Mouse (Mus musculus): ENCODE measurements around the gene Cab39l. TPM values are rescaled to one million over a fixed set of nuclear protein-coding genes. Genes with fewer than 3 reads are reported as not detected.

The Cab39l gene
- polyA plus RNA-seq, 1 experiment from 2014 or later, result 22.4 TPM

DNA sequence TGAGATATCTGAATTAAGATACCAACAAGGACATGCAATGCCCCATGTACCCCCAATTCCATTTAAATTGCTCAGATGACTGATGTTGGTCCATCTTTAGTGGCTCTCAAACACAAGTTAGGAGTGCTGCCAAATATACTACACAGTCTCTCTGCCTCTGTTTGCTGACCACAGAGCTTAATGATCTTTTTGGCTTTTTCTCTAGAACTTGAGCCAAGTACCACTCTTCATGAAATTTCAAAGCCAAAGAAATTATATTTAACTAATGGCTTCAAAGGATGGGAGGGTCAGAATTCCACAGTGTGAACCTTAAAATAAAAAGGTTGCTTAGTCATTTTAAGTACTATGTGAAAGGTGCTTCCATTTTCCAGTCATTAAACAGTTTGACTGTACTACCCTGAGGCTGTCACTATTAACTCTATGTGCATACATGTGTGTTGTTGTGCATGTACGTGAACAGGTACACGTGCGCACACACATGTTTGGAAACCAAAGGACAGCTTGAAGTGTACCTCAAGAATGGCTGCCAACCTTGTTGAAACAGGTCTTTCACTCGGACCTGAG lies 44.6 kb downstream of the Cab39l start:
- Histone ChIP-seq H3K4me1 (ENCODE audit: control insufficient read depth, insufficient read depth, low read length) (no peaks in the 10 kb centered on the region), H3K36me3 (ENCODE audit: control insufficient read depth, insufficient read depth, low read length) (no peaks in the 10 kb centered on the region), H3K27me3 (ENCODE audit: control insufficient read depth, insufficient read depth, low read depth, low read length) (no peaks in the 10 kb centered on the region), H3K9ac (ENCODE audit: low read depth, low read length) (no peak overlapping the region), H3K4me2 (ENCODE audit: low read length) (no peak overlapping the region), H3K4me3 (ENCODE audit: low read depth, low read length) (no peak overlapping the region), H3K9me3 (replicated peaks; ENCODE audit: control insufficient read depth, low read length, poor library complexity, severe bottlenecking) (no peaks in the 10 kb centered on the region), H3K27ac (ENCODE audit: low read length) (no peak overlapping the region)
- WGBS, result 95% methylated on average over 4 of the region's 4 CpGs
- no peak for ATAC-seq

DNA sequence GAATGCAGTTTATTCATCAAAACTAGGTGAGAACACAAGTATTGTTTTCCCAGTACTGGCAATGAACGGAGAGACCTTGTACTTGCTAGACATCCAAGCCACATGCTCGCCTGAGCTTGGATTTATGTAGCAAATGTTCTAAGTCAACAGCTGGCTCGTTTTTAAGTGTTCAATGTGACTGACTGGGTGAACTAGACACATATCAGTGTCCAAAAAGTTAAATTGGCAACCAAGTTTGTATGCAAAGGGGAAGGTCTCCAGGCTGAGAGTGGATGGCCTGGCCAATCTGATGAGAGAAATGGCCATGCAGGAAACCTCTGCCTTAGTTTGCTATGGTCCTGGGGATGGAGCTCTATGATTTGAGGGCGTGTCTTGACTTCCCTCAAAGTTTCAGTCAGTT lies 51.6 kb downstream of the Cab39l start:
- ATAC-seq, result no peak
- Histone ChIP-seq H3K36me3 (ENCODE audit: control insufficient read depth, insufficient read depth, low read length) (no peaks in the 10 kb centered on the region), H3K4me1 (ENCODE audit: control insufficient read depth, insufficient read depth, low read length) (no peaks in the 10 kb centered on the region), H3K27me3 (ENCODE audit: control insufficient read depth, insufficient read depth, low read depth, low read length) (no peaks in the 10 kb centered on the region), H3K4me3 (ENCODE audit: low read depth, low read length) (no peak overlapping the region), H3K9ac (ENCODE audit: low read depth, low read length) (no peak overlapping the region), H3K9me3 (replicated peaks; ENCODE audit: control insufficient read depth, low read length, poor library complexity, severe bottlenecking) (no peaks in the 10 kb centered on the region), H3K4me2 (ENCODE audit: low read length) (no peak overlapping the region), H3K27ac (ENCODE audit: low read length) (no peak overlapping the region)
- WGBS, result 81% methylated on average over 4 of the region's 4 CpGs

DNA sequence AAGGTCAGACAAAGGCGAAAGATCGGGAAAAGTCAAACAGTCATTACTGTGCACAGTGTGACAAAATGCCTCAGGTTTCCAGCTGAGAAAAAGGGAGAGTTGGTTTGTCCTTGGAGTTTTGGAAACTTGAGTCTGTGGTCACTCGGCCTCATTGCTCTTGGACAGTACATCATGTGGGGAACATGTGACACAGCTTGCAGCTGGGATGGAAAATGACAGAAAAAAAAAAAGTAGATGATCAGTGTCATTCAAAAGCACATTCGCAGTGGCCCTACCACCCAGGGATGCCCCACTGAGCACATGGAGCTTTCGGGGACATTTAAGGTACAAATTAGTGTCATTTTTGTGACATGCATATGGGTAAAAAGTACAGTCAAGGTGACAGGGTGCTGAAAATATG lies 57.2 kb downstream of the Cab39l start:
- Histone ChIP-seq H3K4me2 (ENCODE audit: low read length) (no peak overlapping the region), H3K9ac (ENCODE audit: low read depth, low read length) (no peak overlapping the region), H3K36me3 (ENCODE audit: control insufficient read depth, insufficient read depth, low read length) (no peaks in the 10 kb centered on the region), H3K27me3 (ENCODE audit: control insufficient read depth, insufficient read depth, low read depth, low read length) (no peaks in the 10 kb centered on the region), H3K27ac (ENCODE audit: low read length) (no peak overlapping the region), H3K4me1 (ENCODE audit: control insufficient read depth, insufficient read depth, low read length) (no peaks in the 10 kb centered on the region), H3K9me3 (replicated peaks; ENCODE audit: control insufficient read depth, low read length, poor library complexity, severe bottlenecking) (no peaks in the 10 kb centered on the region), H3K4me3 (ENCODE audit: low read depth, low read length) (no peak overlapping the region)
- no peak for ATAC-seq
- 96% methylated on average over 5 of the region's 5 CpGs for WGBS

DNA sequence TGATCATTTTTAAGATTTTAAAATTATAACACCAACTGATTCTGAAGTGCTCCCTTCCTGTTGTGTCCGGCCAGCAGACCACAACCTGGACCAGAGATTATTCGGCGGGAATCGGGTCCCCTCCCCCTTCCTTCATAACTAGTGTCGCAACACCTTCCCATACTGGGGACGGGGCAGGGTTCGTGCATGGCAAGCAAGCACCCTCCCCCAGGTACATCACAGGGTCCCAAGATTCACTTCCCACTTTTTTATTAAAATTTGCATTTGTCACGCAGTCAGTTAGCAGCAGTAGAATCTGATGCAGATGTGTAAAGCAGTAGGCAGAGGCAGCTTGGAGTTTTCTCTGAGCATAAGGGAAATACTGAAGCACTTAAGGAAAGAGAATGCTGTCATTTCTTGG lies 64.1 kb downstream of the Cab39l start:
- Histone ChIP-seq H3K9ac (ENCODE audit: low read depth, low read length) (no peak overlapping the region), H3K9me3 (replicated peaks; ENCODE audit: control insufficient read depth, low read length, poor library complexity, severe bottlenecking) (no peaks in the 10 kb centered on the region), H3K36me3 (ENCODE audit: control insufficient read depth, insufficient read depth, low read length) (no peaks in the 10 kb centered on the region), H3K27me3 (ENCODE audit: control insufficient read depth, insufficient read depth, low read depth, low read length) (no peaks in the 10 kb centered on the region), H3K4me1 (ENCODE audit: control insufficient read depth, insufficient read depth, low read length) (no peaks in the 10 kb centered on the region), H3K4me2 (ENCODE audit: low read length) (no peak overlapping the region), H3K27ac (ENCODE audit: low read length) (no peak overlapping the region), H3K4me3 (ENCODE audit: low read depth, low read length) (no peak overlapping the region)
- ATAC-seq, result no peak
- 96% methylated on average over 8 of the region's 8 CpGs for WGBS

DNA sequence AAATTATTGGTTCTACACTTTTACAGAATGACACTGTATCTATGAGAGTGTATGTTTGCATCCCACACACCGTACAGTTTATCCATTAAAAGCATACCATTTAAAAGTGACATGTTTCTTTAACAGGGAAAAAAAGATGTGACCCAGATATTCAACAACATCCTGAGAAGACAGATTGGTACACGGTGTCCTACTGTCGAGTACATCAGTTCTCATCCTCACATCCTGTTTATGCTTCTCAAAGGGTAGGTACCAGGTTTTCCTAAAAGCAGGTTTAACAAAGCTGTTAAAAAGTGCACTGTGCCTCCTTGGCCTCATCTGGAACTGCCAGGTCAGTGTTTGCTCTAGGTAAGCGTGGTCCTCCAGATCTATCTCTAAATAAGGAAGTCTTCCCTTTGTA lies 65.4 kb downstream of the Cab39l start:
- H3K4me2 ChIP-seq (ENCODE audit: low read length), result no peak overlapping the region
- H3K4me3 ChIP-seq (ENCODE audit: low read depth, low read length), result no peak overlapping the region
- no peaks in the 10 kb centered on the region for H3K4me1 ChIP-seq (ENCODE audit: control insufficient read depth, insufficient read depth, low read length)
- ATAC-seq, result no peak
- no peak overlapping the region for H3K27ac ChIP-seq (ENCODE audit: low read length)
- H3K27me3 ChIP-seq (ENCODE audit: control insufficient read depth, insufficient read depth, low read depth, low read length), result no peaks in the 10 kb centered on the region
- H3K9ac ChIP-seq (ENCODE audit: low read depth, low read length), result no peak overlapping the region
- no peaks in the 10 kb centered on the region for H3K36me3 ChIP-seq (ENCODE audit: control insufficient read depth, insufficient read depth, low read length)
- WGBS, result 96% methylated on average over 4 of the region's 4 CpGs
- no peaks in the 10 kb centered on the region for H3K9me3 ChIP-seq (replicated peaks; ENCODE audit: control insufficient read depth, low read length, poor library complexity, severe bottlenecking)

DNA sequence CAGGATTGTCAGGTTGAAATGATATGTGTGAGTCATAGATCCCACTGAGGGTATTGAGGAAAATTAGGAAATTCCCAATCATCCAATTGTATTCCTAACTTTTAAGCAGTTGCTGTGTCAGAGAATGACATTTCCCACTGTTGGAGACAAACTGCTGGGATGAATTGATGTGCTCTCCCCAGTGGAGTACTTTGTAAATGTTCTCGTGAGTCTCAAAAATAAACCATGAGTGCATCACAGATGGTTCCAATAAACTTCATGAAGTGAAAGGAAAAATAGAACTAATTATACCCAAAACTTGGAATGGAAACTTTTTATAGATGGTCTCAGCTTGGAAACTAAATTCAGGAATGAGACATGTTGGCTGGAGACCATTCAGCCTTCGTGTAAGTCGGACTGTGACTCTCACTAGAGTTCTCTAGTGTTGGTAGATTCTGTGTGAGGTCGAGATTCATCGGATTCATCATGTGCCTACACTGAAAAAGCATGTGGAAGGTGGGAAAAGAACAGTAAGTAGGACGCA lies 73.2 kb downstream of the Cab39l start:
- Histone ChIP-seq H3K36me3 (ENCODE audit: control insufficient read depth, insufficient read depth, low read length) (no peaks in the 10 kb centered on the region), H3K4me1 (ENCODE audit: control insufficient read depth, insufficient read depth, low read length) (no peaks in the 10 kb centered on the region), H3K9ac (ENCODE audit: low read depth, low read length) (no peak overlapping the region), H3K9me3 (replicated peaks; ENCODE audit: control insufficient read depth, low read length, poor library complexity, severe bottlenecking) (no peaks in the 10 kb centered on the region), H3K27me3 (ENCODE audit: control insufficient read depth, insufficient read depth, low read depth, low read length) (no peaks in the 10 kb centered on the region), H3K4me2 (ENCODE audit: low read length) (no peak overlapping the region), H3K4me3 (ENCODE audit: low read depth, low read length) (no peak overlapping the region), H3K27ac (ENCODE audit: low read length) (no peak overlapping the region)
- ATAC-seq, result no peak
- WGBS, result 93% methylated on average over 6 of the region's 6 CpGs

DNA sequence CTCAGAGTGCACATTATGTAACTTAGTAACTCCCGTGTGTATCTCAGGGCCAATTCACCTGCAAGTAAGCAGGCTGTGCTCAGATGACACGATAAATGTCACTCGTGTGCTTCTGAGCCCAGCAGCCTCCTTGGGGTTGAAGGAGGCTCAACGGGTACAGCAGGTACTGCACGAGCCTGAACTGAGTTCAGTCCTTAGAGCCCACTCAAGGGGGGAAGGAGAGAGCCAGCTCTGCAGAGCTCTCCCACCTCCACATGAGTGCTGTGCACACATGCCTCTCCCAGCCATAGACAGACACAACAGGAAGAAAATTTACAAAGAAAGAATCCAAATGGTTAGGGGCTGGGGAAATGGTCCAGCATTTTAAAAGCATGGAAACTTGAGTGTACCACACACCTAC lies 85.1 kb downstream of the Cab39l start:
- no peak for ATAC-seq
- Histone ChIP-seq H3K4me1 (ENCODE audit: control insufficient read depth, insufficient read depth, low read length) (no peaks in the 10 kb centered on the region), H3K27me3 (ENCODE audit: control insufficient read depth, insufficient read depth, low read depth, low read length) (no peaks in the 10 kb centered on the region), H3K4me2 (ENCODE audit: low read length) (no peak overlapping the region), H3K27ac (ENCODE audit: low read length) (no peak overlapping the region), H3K4me3 (ENCODE audit: low read depth, low read length) (no peak overlapping the region), H3K9ac (ENCODE audit: low read depth, low read length) (no peak overlapping the region), H3K9me3 (replicated peaks; ENCODE audit: control insufficient read depth, low read length, poor library complexity, severe bottlenecking) (no peaks in the 10 kb centered on the region), H3K36me3 (ENCODE audit: control insufficient read depth, insufficient read depth, low read length) (no peaks in the 10 kb centered on the region)
- 90% methylated on average over 5 of the region's 5 CpGs for WGBS

DNA sequence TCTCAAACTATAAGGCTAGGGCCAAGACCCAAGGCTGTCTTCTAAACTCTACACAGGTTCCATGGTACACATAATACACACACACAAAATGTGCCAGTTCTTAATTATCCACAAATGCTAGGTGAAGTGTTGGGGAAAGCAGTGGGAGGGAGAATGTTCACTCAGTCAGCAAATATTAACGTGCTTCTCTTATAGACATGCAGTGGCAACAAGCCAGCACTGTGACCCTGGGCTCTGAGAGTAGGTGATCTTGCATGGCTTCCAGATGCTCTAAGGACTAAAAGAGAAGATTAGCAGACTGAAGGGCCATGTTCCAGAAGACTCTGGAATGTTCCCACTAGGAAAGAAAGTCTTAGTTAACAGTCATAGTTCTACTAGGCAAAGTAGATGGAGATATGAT lies 90.0 kb downstream of the Cab39l start:
- no peaks in the 10 kb centered on the region for H3K36me3 ChIP-seq (ENCODE audit: control insufficient read depth, insufficient read depth, low read length)
- no peak overlapping the region for H3K4me2 ChIP-seq (ENCODE audit: low read length)
- H3K9ac ChIP-seq (ENCODE audit: low read depth, low read length), result no peak overlapping the region
- H3K4me1 ChIP-seq (ENCODE audit: control insufficient read depth, insufficient read depth, low read length), result no peaks in the 10 kb centered on the region
- ATAC-seq, result no peak
- no peaks in the 10 kb centered on the region for H3K27me3 ChIP-seq (ENCODE audit: control insufficient read depth, insufficient read depth, low read depth, low read length)
- H3K4me3 ChIP-seq (ENCODE audit: low read depth, low read length), result no peak overlapping the region
- no peak overlapping the region for H3K27ac ChIP-seq (ENCODE audit: low read length)
- WGBS, result 84% methylated on average over 1 of the region's 1 CpGs
- no peaks in the 10 kb centered on the region for H3K9me3 ChIP-seq (replicated peaks; ENCODE audit: control insufficient read depth, low read length, poor library complexity, severe bottlenecking)

DNA sequence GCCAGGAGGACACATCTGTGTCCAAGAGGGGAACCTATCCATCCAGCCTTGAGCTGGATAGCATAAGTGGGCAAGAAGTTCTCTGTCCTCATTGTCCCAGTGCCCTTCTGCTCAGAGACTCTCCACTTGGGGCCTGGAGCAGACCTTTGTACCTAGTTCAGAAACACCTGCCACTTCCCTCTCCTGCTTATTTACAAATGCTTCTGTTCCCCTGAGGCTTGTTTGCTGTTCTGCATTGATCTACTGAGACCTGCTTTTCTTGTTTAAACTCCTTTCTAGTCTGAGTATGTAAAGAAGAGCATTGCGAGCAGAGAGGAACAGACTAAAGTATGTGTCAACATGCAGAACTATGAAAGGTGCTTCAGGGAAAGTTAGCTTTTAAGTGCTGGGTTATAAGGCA lies 92.2 kb downstream of the Cab39l start:
- Histone ChIP-seq H3K4me1 (ENCODE audit: control insufficient read depth, insufficient read depth, low read length) (no peaks in the 10 kb centered on the region), H3K9ac (ENCODE audit: low read depth, low read length) (no peak overlapping the region), H3K27me3 (ENCODE audit: control insufficient read depth, insufficient read depth, low read depth, low read length) (no peaks in the 10 kb centered on the region), H3K4me2 (ENCODE audit: low read length) (no peak overlapping the region), H3K27ac (ENCODE audit: low read length) (no peak overlapping the region), H3K36me3 (ENCODE audit: control insufficient read depth, insufficient read depth, low read length) (no peaks in the 10 kb centered on the region), H3K9me3 (replicated peaks; ENCODE audit: control insufficient read depth, low read length, poor library complexity, severe bottlenecking) (no peaks in the 10 kb centered on the region), H3K4me3 (ENCODE audit: low read depth, low read length) (no peak overlapping the region)
- 73% methylated on average over 1 of the region's 1 CpGs for WGBS
- no peak for ATAC-seq
